Mouse (Mus musculus) embryonic stem cell, embryonic (primary cell): ENCODE data around the gene Jam3.

Source experiments
- CTCF ChIA-PET, 4 experiments: fragments of 300-600 bp in 2 of 4; fragments of 350-600 bp in 2 of 4; sonication (Branson Sonifier 250); formaldehyde crosslinking; loops; one replicate each; lab custom pipeline; 2022; ENCODE audit warnings: inconsistent platforms in 2 of 4; lab: Charles Lee
- POLR2A ChIA-PET, 4 experiments: fragments of 300-600 bp in 2 of 4; fragments of 350-600 bp in 2 of 4; sonication (Branson Sonifier 250); formaldehyde crosslinking; loops; one replicate each; lab custom pipeline; 2022; ENCODE audit warnings: antibody characterized with exemption in 4 of 4, inconsistent platforms in 1 of 4; lab: Charles Lee

The Jam3 gene

GRCm38 (mm10) chr9:27106081-27106480 is 49.1 kb downstream of the Jam3 start:
- CTCF ChIA-PET = interaction anchor here (0.5 to 4.2 kb wide), 40 partner anchors 8 to 1451 kb away, joined by 3 to 34 read pairs (median 5); no protein-coding TSS in a partner anchor
- POLR2A ChIA-PET = interaction anchor here in 3 of 4 experiments (0.7 to 4.9 kb wide), 17 partner anchors 12 to 1476 kb away, joined by 3 to 21 read pairs (median 4); no protein-coding TSS in a partner anchor

GRCm38 (mm10) chr9:27101466-27101865 is 53.8 kb downstream of the Jam3 start:
- CTCF ChIA-PET = no interaction called here
- POLR2A ChIA-PET = interaction anchor here in 1 of 4 experiments (0.8 to 1.3 kb wide), 2 partner anchors 20 kb away, joined by 3 read pairs; no protein-coding TSS in a partner anchor

GRCm38 (mm10) chr9:27099474-27099873 is 55.7 kb downstream of the Jam3 start:
- CTCF ChIA-PET = interaction anchor here in 1 of 4 experiments (0.7 to 1.3 kb wide), 3 partner anchors 25 to 226 kb away, joined by 3 read pairs; no protein-coding TSS in a partner anchor
- POLR2A ChIA-PET = interaction anchor here in 1 of 4 experiments (1.2 to 1.6 kb wide), 2 partner anchors 10 to 20 kb away, joined by 3 to 6 read pairs; no protein-coding TSS in a partner anchor

GRCm38 (mm10) chr9:27098557-27098956 is 56.7 kb downstream of the Jam3 start:
- ChIA-PET CTCF (interaction anchor here in 1 of 4 experiments (1.2 to 1.3 kb wide), 3 partner anchors 8 to 227 kb away, joined by 3 to 5 read pairs (median 3); no protein-coding TSS in a partner anchor), POLR2A (interaction anchor here in 3 of 4 experiments (0.7 to 1.6 kb wide), 10 partner anchors 14 to 94 kb away, joined by 3 to 6 read pairs (median 3); no protein-coding TSS in a partner anchor)

GRCm38 (mm10) chr9:27098092-27098491 is 57.1 kb downstream of the Jam3 start:
- ChIA-PET CTCF (interaction anchor here in 1 of 4 experiments (1.2 to 1.3 kb wide), 2 partner anchors 8 to 78 kb away, joined by 3 to 5 read pairs; no protein-coding TSS in a partner anchor), POLR2A (interaction anchor here in 3 of 4 experiments (0.7 to 1.6 kb wide), 10 partner anchors 14 to 94 kb away, joined by 3 to 6 read pairs (median 3); no protein-coding TSS in a partner anchor)

GRCm38 (mm10) chr9:27092916-27093315 is 62.3 kb downstream of the Jam3 start:
- CTCF ChIA-PET = interaction anchor here in 1 of 4 experiments (0.6 kb wide), 1 partner anchor 78 kb away, joined by 4 read pairs; no protein-coding TSS in a partner anchor
- POLR2A ChIA-PET = interaction anchor here in 2 of 4 experiments (0.8 to 3.5 kb wide), 4 partner anchors 13 to 63 kb away, joined by 3 to 16 read pairs (median 3); partner anchors contain the start of gene Jam3 (in 1 of the 2)

GRCm38 (mm10) chr9:27090801-27091775 is 64.1 kb downstream of the Jam3 start:
- CTCF ChIA-PET = interaction anchor here in 1 of 4 experiments (0.6 kb wide), 1 partner anchor 89 kb away, joined by 3 read pairs; no protein-coding TSS in a partner anchor

GRCm38 (mm10) chr9:27090134-27090533 is 65.1 kb downstream of the Jam3 start:
- CTCF ChIA-PET = no interaction called here
- POLR2A ChIA-PET = interaction anchor here in 1 of 4 experiments (1.1 kb wide), 1 partner anchor 16 kb away, joined by 3 read pairs; no protein-coding TSS in a partner anchor

More at GRCm38 (mm10) chr9:27090801-27091775, 64.1 kb downstream of the Jam3 start:
- POLR2A ChIA-PET = interaction anchor here in 2 of 4 experiments (0.6 to 1.1 kb wide), 2 partner anchors 15 to 286 kb away, joined by 3 to 11 read pairs; no protein-coding TSS in a partner anchor

GRCm38 (mm10) chr9:27087402-27087801 is 67.8 kb downstream of the Jam3 start:
- ChIA-PET POLR2A (interaction anchor here in 2 of 4 experiments (0.8 to 1.9 kb wide), 8 partner anchors 8 to 90 kb away, joined by 3 to 7 read pairs (median 4); no protein-coding TSS in a partner anchor), CTCF (interaction anchor here in 2 of 4 experiments (0.7 to 1.3 kb wide), 3 partner anchors 13 to 88 kb away, joined by 3 to 4 read pairs (median 3); no protein-coding TSS in a partner anchor)

GRCm38 (mm10) chr9:27086256-27086655 is 69.0 kb downstream of the Jam3 start:
- ChIA-PET POLR2A (interaction anchor here in 2 of 4 experiments (1.0 to 1.9 kb wide), 7 partner anchors 9 to 80 kb away, joined by 3 to 7 read pairs (median 3); no protein-coding TSS in a partner anchor), CTCF (interaction anchor here in 2 of 4 experiments (0.8 to 1.4 kb wide), 3 partner anchors 10 to 12 kb away, joined by 3 to 5 read pairs (median 4); no protein-coding TSS in a partner anchor)

GRCm38 (mm10) chr9:27075812-27076211 is 79.4 kb downstream of the Jam3 start:
- POLR2A ChIA-PET = no interaction called here
- CTCF ChIA-PET = interaction anchor here in 1 of 4 experiments (1.5 to 1.8 kb wide), 2 partner anchors 10 to 100 kb away, joined by 4 to 7 read pairs; no protein-coding TSS in a partner anchor

- CTCF ChIA-PET = interaction anchor here (0.5 to 1.8 kb wide), 15 partner anchors 9 to 1902 kb away, joined by 3 to 12 read pairs (median 3); no protein-coding TSS in a partner anchor
- POLR2A ChIA-PET = interaction anchor here in 2 of 4 experiments (0.7 to 1.1 kb wide), 4 partner anchors 13 to 117 kb away, joined by 3 to 4 read pairs (median 3); no protein-coding TSS in a partner anchor
These were observed 80.5 kb downstream of the Jam3 start for GRCm38 (mm10) chr9:27074677-27075076.

- CTCF ChIA-PET = no interaction called here
- POLR2A ChIA-PET = interaction anchor here in 1 of 4 experiments (0.8 to 1.3 kb wide), 4 partner anchors 16 to 33 kb away, joined by 3 to 4 read pairs (median 3); no protein-coding TSS in a partner anchor
These were observed 84.3 kb downstream of the Jam3 start for GRCm38 (mm10) chr9:27070895-27071294.

- ChIA-PET POLR2A (no interaction called here), CTCF (no interaction called here)
These were observed 96.9 kb downstream of the Jam3 start for GRCm38 (mm10) chr9:27058341-27058740.

- POLR2A ChIA-PET = interaction anchor here in 1 of 4 experiments (0.6 to 1.7 kb wide), 2 partner anchors 39 to 152 kb away, joined by 3 read pairs; no protein-coding TSS in a partner anchor
These were observed 105.7 kb downstream of the Jam3 start for GRCm38 (mm10) chr9:27049492-27049891.

More at GRCm38 (mm10) chr9:27049492-27049891, 105.7 kb downstream of the Jam3 start:
- CTCF ChIA-PET = interaction anchor here in 1 of 4 experiments (0.6 kb wide), 1 partner anchor 65 kb away, joined by 4 read pairs; no protein-coding TSS in a partner anchor
